ENCODE assay signal across 13 mouse cellular contexts in the genomic region with DNA sequence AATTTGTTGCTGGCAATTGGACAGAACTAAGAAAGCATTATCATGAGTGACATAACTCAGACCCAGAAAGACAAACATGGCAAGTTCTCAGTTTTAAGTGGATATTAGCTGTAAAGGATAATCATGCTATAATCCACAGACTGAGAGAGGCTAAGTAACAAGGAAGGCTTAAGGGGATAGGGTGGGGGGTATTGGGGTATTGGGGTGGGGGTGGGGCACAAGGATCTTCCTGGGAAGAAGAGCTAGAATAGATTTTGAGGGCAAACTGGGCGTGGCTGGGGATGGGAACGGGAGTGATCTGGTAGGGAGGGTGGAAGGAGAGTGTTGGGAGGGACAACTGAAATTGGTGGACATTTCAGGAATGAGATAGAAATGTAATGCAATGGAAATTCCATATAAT. TPM values are rescaled to one million over a fixed set of nuclear protein-coding genes. Genes with fewer than 3 reads are reported as not detected.
"Had no signal": no experiment of that assay in that cellular context is flagged by ENCODE, and none has a peak within 500 bp of the region (broad histone marks: within the 10 kb centered on the region; RNA-seq: fewer than 3 reads in every experiment).

No protein-coding gene starts in this region.

RNA-seq across cellular contexts. Expression of gene Gm21190, which starts 7.0 kb away (rescaled TPM):
- polyA plus RNA-seq: limb, embryonic 11.5 days; limb, embryonic 14.5 days; liver, adult 2 months; liver, embryonic 13.5 days; liver, embryonic 16.5 days; lung, embryonic 14.5 days; midbrain, embryonic 10.5 days; midbrain, embryonic 15.5 days; neural tube, embryonic 13.5 days; small intestine, adult 2 months; spleen, adult 2 months; stomach, embryonic 16.5 days; urinary bladder, adult 2 months had no signal

RNA-seq across cellular contexts. Expression of gene Gm21149, which starts 45.7 kb away (rescaled TPM):
- polyA plus RNA-seq: limb, embryonic 11.5 days; limb, embryonic 14.5 days; liver, adult 2 months; liver, embryonic 13.5 days; liver, embryonic 16.5 days; lung, embryonic 14.5 days; midbrain, embryonic 10.5 days; midbrain, embryonic 15.5 days; neural tube, embryonic 13.5 days; small intestine, adult 2 months; spleen, adult 2 months; stomach, embryonic 16.5 days had no signal

RNA-seq across cellular contexts. Expression of gene Gm21083, which starts 55.1 kb away (rescaled TPM):
- polyA plus RNA-seq: limb, embryonic 11.5 days; liver, adult 2 months; liver, embryonic 13.5 days; liver, embryonic 16.5 days; lung, embryonic 14.5 days; midbrain, embryonic 10.5 days; midbrain, embryonic 15.5 days; neural tube, embryonic 13.5 days; small intestine, adult 2 months; spleen, adult 2 months; stomach, embryonic 16.5 days had no signal
